Mouse (Mus musculus) cortical plate, adult 2 months (tissue): Measurements from ENCODE around the gene Hmgcl. TPM values are rescaled to one million over a fixed set of nuclear protein-coding genes. Genes with fewer than 3 reads are reported as not detected.
"Not testable (repeated sequence)": the region's sequence is repeated elsewhere in the genome, so short reads cannot be mapped to it uniquely, and the experiment has no call there.

Experiments used
- H3K27ac ChIP-seq: fragments of 200-500 bp; 2 replicates; pipeline ENCODE4 v1.5.1; 2012; ENCODE audit warnings: low read length, control low read depth, inconsistent platforms; ENCODE audit not compliant: insufficient read depth
- H3K4me1 ChIP-seq: fragments of 200-500 bp; 2 replicates; pipeline ENCODE4 v1.6.1; 2011; ENCODE audit warnings: low read length; ENCODE audit not compliant: control insufficient read depth, insufficient read depth
- H3K4me3 ChIP-seq: fragments of 200-500 bp; 2 replicates; pipeline ENCODE4 v1.5.1; 2011; ENCODE audit warnings: mild to moderate bottlenecking, low read length, control low read depth; ENCODE audit not compliant: insufficient read depth
- CTCF ChIP-seq: fragments of 200-500 bp; IDR thresholded peaks from 2 replicates; pipeline ENCODE4 v1.5.1; 2011; ENCODE audit warnings: mild to moderate bottlenecking, control low read depth, low read length; ENCODE audit not compliant: insufficient read depth; ENCODE audit errors: extremely low read depth
- POLR2A ChIP-seq: fragments of 200-500 bp; IDR thresholded peaks from 2 replicates; pipeline ENCODE4 v1.6.1; 2011; ENCODE audit warnings: mild to moderate bottlenecking, low read length, control low read depth; ENCODE audit not compliant: insufficient read depth; ENCODE audit errors: extremely low read depth
- polyA plus RNA-seq: library from polyadenylated mRNA; depleted of rRNA; stranded (reverse); fragments of >200 nt; gene quantifications from 2 replicates; pipeline ENCODE4 v1.2.3, GENCODE M21; 2012

Hmgcl gene
- polyA plus RNA-seq, 1 experiment, result 50.5 TPM

DNA sequence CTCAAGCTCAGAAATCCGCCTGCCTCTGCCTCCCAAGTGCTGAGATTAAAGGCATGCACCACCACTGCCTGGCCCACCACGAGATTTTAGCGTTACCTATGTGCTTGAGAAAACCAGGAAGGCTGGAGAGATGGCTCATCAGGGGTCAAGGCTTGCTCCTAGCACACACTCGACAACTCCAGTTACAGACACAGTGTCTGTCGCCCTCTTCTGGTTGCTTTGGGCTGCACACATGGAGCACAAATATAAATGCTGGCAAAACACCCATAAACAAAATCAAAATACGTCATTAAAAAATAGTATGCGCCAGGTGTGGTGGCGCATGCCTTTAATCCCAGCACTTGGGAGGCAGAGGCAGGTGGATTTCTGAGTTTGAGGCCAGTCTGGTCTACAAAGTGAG is 5.2 kb upstream of the Hmgcl start:
- TF ChIP-seq CTCF, result peak; percentile 27
- not testable (repeated sequence) for H3K4me1 ChIP-seq, H3K4me3 ChIP-seq, H3K27ac ChIP-seq

DNA sequence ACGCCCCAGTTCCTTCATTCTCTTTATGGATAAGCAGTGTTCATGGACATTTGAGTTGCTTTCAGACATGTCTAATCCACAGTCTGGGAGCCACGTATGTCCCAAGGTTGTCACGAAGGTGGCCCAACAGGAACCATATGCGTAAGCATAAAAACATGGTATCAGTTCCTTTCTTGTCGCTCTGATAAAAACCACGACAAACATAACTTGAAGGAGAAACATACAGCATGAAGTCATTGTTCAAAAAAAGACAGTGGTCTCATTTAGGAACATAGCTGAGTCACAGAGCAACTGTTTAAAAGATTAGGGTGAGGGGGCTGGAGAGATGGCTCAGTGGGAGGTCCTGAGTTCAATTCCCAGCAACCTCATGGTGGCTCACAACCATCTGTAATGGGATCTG is 4.1 kb upstream of the Hmgcl start:
- no peak for TF ChIP-seq POLR2A
- TF ChIP-seq CTCF, result no peak
- no peak overlapping the region for H3K4me3 ChIP-seq
- H3K4me1 ChIP-seq, result no peaks in the 10 kb centered on the region
- no peak overlapping the region for H3K27ac ChIP-seq

DNA sequence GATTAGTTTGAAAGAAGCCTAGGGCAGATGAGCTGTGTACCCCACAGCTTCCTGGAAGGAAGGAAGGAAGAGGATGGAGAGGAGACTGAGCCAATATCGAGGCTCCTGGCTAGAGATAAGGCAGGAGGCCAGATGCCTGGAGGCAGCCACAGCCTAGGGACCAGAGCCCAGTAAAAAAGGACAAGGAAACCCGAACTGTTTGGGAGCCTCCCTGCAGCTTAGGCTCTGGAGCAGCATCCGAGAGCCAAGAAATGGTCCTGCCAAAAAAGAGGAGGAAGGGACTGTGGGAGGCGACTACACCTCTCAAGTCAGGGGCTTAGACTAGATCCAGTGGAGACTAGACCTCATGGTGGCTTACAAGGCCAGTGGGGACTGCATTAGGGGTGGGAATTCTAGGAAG is 2.9 kb upstream of the Hmgcl start:
- H3K27ac ChIP-seq, result no peak overlapping the region

DNA sequence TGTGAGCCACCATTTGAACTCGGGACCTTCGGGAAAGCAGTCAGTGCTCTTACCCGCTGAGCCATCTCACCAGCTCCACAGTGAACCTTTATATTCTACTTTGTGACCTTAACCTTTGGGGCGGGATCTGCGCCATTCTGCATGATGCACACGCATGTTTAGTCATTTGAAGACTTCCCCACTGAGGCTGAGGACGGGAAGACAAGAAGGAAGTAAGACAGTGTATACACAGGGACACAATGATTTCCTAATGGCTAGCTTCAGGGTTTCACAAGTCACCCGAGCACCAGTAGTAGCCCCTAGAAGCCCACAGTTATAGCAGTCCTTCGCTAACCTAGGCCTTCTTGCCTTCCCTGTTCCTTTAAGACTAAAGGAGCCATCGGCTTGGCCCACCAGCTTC is 542 bp upstream of the Hmgcl start:
- peaks cover 3% of the 10 kb centered on the region for H3K4me1 ChIP-seq
- peak overlapping the region; percentile 79; the same call in 1 of the 2 replicates for H3K4me3 ChIP-seq
- TF ChIP-seq CTCF (no peak), POLR2A (no peak)
- H3K27ac ChIP-seq, result no peak overlapping the region

More for the DNA sequence above, 2.9 kb upstream of the Hmgcl start:
- TF ChIP-seq CTCF, result no peak
- TF ChIP-seq POLR2A, result no peak
- no peaks in the 10 kb centered on the region; the same call in 1 of the 2 replicates for H3K4me1 ChIP-seq
- no peak overlapping the region for H3K4me3 ChIP-seq

DNA sequence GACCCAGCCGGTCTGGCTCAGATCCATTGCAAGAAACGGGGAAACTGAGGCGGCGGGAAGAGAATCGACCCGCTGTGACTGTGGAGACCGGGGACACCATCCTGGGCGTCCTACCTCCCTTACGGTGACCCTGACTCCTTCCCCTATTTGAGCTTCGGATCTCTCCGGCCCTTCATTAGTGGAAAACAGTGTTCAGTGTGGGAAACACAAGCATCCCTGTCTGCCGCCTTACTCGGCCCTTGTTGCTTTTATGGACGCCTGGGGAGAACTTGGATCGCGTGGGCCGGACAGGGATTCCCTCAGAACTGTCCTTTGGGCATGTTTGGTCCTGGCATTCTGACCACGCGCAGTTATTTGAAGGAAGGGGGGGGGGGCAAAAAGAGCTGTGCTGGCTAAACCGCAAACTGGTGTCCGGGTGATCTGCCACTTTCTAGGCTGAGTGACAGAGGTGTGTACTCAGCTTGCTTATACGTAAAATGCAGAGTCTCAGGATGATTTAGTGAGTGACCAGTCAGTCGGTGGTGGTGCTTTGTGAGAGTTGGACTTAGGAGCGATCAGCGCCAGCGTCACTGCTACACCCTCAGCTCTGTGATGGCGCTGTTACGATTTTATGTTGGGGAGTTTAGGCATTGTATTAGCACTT is 532 bp downstream of the Hmgcl start:
- TF ChIP-seq CTCF, result no peak
- no peak for TF ChIP-seq POLR2A
- H3K4me1 ChIP-seq, result peaks cover 3% of the 10 kb centered on the region
- peak overlapping the region; percentile 17; the same call in 1 of the 2 replicates for H3K27ac ChIP-seq
- peak overlapping the region; percentile 79 for H3K4me3 ChIP-seq

DNA sequence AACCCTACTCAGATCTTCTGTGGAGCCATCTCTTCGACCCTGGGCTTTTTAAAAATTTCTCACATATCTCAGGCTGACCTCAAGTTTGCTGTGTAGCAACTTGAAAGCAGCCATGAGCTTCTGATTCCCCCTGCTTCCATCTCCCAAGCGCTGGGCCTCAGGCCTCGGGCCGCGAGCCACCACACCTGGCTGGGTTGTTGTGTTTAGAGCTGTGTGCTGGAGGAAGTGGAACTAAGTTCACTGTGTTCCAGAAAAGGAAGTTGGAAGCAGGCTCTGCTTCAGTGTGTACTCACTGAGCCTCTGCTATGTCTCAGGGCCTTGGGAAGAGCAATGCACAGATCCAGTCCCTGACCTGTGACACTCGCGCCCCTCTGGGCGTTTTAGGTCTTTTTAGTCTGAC is 1.9 kb downstream of the Hmgcl start:
- no peak overlapping the region for H3K27ac ChIP-seq
- TF ChIP-seq CTCF (no peak), POLR2A (no peak)
- peaks cover 3% of the 10 kb centered on the region for H3K4me1 ChIP-seq
- no peak overlapping the region for H3K4me3 ChIP-seq

DNA sequence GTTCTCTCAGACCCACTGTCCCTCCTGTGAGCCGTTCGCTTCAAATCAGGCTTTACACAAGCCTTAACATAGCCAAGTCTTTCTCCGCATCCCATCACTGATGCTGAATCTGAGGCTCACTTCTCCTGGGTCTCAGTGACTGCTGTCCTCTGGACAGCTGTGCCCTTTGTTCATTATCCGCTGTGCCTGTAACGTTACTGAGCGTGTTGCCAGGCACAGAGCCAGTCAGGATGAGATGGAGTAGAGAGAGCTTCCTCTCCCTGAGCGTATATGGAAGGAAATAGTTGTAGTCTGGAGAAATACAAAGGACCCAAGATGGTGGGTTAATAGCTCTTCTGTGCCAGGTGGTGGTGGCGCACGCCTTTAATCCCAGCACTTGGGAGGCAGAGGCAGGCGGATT is 3.2 kb downstream of the Hmgcl start:
- Histone ChIP-seq H3K4me1 (peaks cover 3% of the 10 kb centered on the region), H3K27ac (peak overlapping the region; percentile 35; the same call in 1 of the 2 replicates), H3K4me3 (no peak overlapping the region)
- TF ChIP-seq CTCF (no peak), POLR2A (no peak)

DNA sequence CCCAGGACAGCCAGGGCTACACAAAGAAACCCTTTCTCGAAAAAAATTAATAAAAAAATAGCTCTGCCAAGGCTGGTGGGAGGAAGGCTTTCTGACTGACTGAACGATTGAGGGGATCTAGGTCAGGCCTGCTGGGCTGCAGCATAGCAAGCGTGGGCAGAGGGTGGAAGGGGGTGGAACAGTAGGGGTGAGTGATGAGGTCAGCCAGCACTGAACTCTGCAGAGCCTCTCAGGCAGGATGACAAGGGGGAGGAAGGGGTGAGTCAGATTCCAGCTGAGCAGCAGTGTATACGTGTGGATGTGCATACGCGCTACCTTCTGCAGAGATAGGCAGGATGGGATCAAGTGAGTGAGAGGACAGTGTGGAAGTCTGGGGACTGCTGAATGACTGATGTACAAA is 3.7 kb downstream of the Hmgcl start:
- Histone ChIP-seq H3K4me1 (peaks cover 3% of the 10 kb centered on the region), H3K27ac (peak overlapping the region; percentile 9; the same call in 1 of the 2 replicates), H3K4me3 (no peak overlapping the region)
- no peak for TF ChIP-seq CTCF
- no peak for TF ChIP-seq POLR2A

DNA sequence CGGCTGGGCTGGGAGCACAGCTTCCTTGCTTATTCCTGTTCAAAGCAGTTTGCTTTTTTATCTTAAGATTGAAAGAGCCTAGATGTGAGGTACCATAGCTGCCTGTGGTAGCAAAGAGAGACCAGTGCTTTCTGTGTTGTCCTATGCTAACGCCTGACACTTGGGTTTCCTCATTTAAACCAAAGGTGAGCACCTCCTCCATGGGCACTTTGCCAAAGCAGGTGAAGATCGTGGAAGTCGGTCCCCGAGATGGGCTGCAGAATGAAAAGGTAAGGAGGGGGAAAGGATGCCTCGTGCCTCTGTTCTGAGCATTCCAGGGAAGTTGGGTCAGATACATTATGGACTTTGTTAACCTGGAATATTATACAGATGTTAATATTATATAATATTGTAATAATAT is 4.1 kb downstream of the Hmgcl start:
- peaks cover 3% of the 10 kb centered on the region for H3K4me1 ChIP-seq
- H3K27ac ChIP-seq, result no peak overlapping the region
- TF ChIP-seq CTCF (no peak), POLR2A (no peak)
- H3K4me3 ChIP-seq, result no peak overlapping the region

DNA sequence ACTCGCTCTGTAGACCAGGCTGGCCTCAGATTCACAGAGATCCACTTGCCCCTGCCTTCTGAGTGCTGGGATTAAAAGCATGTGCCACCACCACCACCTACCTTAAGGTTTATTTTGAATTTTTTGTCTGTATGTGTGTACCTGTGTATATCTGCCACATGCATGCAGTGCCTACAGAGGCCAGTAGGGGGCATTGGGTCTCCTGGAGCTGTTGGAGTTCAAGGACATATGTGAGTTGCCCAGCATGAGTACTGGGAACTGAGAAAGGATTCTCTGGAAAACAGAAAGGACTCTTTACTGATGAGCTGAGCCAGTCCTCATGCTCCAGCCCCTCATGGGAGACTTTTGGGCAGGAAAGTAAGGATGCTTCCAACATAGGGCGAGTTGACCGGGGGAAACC is 5.3 kb downstream of the Hmgcl start:
- Histone ChIP-seq H3K4me3 (no peak overlapping the region), H3K4me1 (peaks cover 3% of the 10 kb centered on the region), H3K27ac (no peak overlapping the region)
- TF ChIP-seq CTCF (no peak), POLR2A (no peak)

DNA sequence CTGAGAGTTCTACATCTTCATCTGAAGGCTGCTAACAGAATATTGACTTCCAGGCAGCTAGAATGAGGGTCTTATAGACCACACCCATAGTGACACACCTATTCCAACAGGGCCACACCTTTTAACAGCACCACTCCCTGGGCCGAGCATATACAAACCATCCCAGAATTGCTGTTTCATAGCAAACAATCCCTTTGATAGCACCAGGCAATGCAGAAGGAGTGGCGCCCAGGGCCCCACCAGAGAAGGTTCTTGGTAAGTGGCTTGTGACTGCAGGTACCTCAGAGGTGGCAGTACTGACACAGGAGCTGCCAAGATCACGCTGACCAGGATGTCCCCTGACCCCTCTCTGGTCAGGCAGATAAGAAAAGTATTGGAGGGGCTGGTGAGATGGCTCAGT is 6.9 kb downstream of the Hmgcl start:
- TF ChIP-seq CTCF (no peak), POLR2A (no peak)
- Histone ChIP-seq H3K4me1 (peaks cover 3% of the 10 kb centered on the region), H3K4me3 (no peak overlapping the region), H3K27ac (no peak overlapping the region)
